Mouse (Mus musculus): ENCODE data around the gene Hmx2.

DNA sequence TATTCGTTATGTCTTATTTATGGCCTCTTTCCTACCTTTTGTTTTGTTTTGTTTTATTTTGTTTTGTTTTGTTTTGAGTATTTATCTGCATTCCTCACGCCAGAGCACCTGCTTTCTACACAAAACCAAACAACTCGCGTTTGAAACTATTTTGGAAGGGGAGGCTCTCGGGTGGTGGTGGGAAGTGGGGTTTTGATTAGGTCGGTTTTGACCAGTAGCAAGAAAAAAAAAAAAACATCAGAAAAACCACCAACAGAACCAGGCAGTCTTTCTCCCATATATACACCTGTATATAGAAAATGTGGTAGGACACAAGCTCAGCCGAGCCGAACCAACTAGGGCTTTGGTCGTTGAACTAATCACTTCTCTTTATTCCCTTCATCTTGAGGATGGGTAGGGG, 7.5 kb downstream of the Hmx2 start:
- TF ChIP-seq EP300 (IDR thresholded peaks at IDR 0.05; ENCODE audit: low read depth) (no peak), CTCF (IDR thresholded peaks at IDR 0.05; ENCODE audit: low read depth) (no peak)
